Mouse (Mus musculus): ENCODE data around the gene Fsip1.
"Not testable (repeated sequence)": the region's sequence is repeated elsewhere in the genome, so short reads cannot be mapped to it uniquely, and the experiment has no call there.

Fsip1 gene

DNA sequence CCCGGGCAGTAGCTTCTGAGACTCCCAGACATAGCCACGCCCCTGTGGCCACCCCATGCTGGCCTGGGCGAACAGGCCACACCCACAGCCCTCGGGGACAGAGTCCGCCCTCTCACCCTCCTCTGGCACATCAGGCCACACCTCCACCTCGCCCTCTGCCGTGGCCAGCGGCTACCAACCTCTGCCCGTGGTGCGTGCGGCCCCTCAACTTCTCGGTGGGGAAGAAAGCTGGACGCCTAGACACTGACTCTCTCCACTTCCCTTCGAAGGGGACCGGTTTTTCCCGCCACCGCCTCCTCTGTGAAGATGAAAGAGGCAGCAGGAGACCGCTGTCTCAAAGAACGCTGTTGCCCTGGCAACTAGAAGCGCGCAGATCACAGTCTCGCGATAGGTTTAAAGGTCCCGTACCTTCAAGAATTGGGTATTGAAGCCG is at the start of gene Fsip1:
Gene Fsip1, minus strand, starts transcription at position 346 of the 433 bp plus-strand sequence.
- peak; percentile 52 for DNase-seq (ENCODE audit: low spot score)

DNA sequence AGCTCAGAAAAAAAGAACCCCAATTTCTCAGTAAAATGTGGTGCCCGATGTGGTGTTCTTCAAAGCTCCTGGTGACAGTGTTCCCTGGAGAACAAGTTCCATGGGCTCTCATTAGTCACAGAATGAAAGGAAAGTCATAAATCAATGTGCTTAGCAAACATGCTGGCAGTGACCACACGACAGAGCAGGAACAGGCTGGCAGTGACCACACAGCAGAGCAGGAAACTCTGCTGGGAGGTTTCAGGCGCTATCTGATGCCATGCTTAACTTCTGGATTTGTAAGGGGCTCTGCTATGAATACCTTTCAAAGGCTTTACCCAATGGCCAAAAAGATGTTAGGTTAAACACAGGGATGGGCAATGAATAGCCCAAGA is 49.7 kb upstream of the Fsip1 start:
- DNase-seq (ENCODE audit: low spot score): no peak

DNA sequence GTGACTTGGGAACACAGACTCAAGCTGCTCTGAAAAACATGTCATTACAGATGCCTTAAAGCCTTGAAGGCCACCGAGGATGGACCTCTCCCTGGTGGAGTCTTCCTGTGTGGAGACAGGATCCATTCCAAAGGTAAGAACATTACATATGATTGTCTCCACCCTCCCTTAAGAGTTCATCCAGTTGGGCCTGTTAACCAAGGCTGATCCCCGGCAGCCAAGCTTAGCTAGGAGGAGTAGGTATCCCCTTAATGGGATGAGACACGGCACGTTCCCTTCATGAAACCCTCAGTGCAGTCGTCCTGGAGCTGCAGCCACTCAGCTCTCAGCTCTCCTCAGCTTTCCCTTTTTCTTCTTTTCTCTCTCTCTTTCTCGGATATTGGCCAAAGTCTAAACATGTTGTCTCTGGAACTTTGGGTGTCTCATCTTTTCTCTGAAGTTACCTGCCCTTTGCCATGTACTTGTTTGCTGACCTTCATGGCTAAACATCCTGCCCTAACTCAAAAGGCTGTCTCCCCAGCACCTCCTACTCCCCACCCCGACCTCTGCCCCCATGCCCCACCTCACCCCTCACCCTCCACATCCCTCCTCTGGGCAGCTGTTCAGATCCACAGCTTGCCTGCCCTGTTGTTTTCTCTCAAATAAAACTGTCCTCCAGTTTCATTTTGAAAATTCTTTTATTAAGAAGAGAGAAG is 49.2 kb upstream of the Fsip1 start:
- no peak for DNase-seq (ENCODE audit: low spot score)

DNA sequence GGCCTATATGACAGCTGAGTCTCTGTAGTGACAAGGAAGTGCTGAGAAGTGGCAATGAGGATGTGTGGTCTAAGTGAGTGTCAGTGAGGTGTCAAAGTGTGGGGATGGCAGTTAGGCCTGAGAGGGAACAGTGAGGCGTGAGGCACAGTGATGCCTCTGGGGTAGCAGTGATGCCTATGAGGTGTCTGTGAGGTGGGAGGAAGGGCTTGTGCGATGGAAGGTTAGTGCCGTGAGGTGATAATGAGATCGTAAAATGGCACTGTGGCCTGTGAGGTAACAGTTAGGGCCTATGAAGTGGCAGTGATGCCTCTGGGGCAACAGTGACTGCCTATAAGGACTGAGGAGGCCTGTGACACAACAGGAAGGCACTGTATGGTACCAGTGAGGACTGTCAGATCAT is 46.7 kb upstream of the Fsip1 start:
- no peak for DNase-seq (ENCODE audit: low spot score)

DNA sequence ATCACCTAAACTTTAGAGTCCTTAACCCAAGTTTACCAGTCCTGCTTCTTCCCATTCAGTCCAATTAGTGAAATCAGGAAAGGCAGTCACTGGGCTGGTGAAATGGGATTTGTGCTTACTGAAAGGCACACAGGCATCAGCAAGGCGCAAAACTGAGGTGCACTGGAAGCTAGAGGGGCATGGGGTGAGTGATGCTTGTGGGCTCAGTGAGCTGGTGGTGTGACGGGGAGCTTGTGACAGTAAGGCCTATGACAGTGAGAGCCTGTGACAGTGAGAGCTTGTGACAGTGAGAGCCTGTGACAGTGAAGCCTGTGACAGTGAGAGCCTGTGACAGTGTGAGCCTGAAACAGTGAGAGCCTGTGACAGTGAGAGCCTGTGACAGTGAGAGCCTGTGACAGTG is 44.9 kb upstream of the Fsip1 start:
- DNase-seq (ENCODE audit: low spot score): no peak

DNA sequence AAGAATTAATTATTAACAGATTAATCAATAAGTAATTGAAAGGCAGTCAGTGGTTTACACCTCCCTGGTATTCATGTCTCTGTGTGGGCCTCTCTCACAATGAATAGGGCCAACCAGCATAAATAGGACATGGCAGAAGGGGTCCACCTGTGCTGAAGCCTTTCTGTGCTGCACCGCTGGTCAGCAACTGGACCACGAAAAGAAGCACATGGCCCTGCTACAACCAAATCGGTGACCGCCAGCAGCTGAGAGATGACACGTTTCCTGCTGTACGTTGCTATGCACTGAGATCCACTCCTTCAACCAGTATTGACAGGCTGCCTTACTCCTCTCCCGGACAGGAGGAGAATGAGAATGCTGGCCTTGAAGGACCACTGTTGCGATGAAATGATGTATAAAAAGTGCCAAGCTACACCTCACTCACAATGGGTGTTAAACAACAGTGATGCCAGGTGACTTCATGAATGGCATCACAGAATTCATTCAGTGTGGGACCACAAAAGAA is 44.3 kb upstream of the Fsip1 start:
- DNase-seq (ENCODE audit: low spot score): no peak

DNA sequence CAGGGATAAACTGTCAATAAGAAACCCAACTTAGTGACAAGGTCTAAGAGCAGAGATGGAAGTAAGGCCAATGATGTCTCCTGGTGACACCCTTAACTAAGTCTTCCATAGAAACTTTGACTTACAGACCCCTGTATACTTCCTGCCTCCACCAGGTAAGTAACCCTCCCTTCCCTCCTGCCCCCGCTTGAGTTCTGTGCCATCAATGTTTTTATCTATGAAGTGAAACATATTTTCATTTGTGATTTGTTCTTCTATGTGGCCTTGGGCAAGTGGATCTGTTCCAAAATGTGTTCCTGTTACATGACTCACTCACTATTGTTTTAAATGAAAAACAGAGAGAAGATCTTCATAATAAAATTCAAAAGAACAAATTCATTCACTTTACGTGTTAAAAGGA is 43.2 kb upstream of the Fsip1 start:
- DNase-seq (ENCODE audit: low spot score): no peak

DNA sequence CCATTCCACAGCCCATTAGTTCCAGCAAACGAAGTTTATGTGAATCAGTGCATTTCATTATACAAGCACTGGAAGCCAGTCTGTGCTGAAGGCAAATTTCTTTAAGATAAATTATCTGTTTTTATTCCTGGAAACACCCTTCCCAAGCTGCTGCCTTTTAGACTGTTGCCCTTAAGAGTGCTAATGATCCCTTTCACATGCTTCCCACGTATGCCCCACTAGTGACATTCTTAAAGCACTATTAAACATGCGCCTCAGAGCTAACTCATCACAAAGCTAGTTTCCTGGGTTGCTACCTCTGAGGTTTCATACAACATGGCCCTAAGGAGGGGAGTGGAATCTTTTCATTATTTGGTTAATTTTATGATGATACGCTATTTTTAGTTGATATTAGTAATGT is 41.8 kb upstream of the Fsip1 start:
- no peak for DNase-seq (ENCODE audit: low spot score)

DNA sequence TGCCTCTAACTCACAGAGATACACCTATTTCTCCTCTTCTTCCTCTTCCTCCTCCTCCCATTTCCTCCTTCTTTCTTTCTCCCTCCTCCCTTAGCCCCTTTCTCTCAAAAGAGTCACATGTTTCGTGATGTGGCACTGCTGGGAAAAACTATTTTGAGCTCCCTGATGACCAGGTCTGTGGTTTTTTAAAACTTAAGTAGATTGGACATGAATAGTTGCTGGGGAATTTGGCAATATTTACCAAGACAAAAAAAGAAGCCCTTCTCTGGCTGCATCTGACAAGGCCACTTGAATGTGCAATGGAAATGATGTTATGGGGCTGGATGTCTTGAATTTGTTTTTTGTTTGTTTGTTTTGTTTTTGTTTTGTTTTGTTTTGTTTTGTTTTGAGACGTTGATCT is 41.2 kb upstream of the Fsip1 start:
- DNase-seq (ENCODE audit: low spot score): no peak

DNA sequence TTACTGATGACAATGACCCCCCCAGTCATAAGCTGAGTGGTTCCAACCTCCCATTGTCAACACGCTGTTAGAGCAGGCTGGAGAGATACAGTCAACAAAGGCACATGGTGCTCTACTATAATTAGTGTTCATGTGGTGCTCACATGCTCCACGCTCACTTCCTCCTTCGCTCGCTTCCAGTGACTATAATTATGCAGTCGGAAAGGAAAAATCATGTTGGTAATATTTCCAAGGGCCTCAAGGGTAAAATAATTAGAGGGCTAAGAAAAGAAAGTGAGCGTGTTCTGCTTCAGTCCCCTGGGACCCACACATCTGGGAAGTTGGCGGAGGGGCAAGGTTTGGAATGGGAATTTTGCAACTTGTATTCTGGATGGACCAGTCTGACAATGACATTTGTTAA is 38.7 kb upstream of the Fsip1 start:
- DNase-seq (ENCODE audit: low spot score): no peak

DNA sequence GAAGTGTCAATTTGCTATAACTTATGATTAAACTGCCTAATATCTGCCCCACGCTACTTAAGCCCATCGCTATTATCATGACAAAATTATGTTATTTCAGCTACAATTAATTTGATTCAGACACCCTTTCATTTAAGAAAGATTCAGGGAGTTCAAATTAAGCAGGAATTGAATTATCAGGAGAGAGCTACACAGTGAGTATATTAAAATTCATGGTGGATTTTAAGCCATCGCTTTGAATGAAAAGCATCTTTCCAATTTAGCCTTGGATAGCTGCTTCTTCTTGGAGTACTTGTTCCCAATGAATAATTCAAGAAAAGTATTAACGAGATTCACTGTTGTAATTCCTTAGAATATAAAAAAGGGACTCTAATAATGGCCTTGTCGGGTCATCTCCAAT is 36.8 kb upstream of the Fsip1 start:
- no peak for DNase-seq (ENCODE audit: low spot score)

DNA sequence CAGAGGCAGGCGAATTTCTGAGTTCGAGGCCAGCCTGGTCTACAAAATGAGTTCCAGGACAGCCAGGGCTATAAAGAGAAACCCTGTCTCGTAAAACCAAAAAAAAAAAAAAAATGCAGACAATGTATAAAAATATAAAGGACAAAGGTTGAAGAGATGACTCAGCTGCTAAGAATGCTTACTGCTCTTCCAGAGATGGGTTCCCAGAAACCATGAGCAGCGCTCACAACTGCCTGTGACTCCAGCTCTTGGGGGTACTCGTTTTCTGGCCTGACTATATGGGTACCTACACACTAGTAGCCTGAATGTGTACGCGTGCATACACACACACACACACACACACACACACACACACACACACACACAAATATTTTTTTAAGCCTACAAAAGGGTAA is 32.3 kb upstream of the Fsip1 start:
- DNase-seq (ENCODE audit: low spot score): not testable (repeated sequence)

DNA sequence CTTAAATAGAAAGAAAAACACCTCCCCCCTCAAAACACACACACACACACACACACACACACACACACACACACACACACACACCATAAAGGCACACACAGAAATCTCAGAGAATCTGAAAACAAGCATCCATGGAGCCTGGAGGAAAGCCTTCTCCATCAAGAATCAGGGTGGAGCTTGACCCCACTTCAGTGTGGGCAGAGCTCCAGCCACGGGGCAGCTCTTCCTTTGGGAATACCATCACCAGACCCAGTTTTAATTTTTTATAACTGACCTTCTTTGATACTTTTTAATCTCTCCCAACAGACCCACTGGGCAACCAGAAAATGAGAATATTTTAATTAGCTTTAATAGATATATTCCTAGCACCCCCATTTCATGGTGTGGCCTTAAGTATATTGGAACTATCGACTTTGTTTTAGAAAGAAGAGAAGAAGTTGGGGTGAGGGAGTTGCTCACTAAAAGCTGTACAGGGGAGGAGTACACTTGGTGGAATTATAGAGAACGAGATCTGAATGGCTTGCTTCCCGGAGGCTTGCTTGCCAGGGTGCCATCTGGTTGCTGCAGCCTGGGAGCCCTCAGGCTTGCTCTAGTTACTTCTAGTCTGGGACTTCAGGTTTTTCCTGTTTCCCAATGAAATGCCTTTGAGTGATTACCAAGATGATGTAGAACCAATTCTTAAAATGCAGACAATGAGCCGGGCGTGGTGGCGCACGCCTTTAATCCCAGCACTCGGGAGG is 31.7 kb upstream of the Fsip1 start:
- DNase-seq (ENCODE audit: low spot score): no peak

DNA sequence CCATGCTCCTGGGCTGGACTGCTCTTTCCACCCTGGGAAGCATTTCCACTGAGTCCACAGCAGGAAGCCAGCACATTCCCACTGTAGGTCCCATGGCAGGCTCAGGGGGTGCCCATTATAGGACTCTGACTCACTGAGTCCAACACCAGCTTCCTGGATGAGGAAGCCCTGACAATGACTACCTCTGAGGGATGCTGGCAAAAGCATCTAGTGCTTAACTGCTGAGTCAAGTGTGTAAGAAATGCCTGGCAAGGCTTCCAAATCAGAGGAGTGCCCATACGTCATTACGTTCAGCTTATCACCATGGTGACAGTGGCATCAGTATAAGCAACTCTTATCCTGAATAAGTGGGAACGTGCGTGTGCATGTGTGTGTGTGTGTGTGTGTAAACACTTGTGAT is 30.9 kb upstream of the Fsip1 start:
- no peak for DNase-seq (ENCODE audit: low spot score)

DNA sequence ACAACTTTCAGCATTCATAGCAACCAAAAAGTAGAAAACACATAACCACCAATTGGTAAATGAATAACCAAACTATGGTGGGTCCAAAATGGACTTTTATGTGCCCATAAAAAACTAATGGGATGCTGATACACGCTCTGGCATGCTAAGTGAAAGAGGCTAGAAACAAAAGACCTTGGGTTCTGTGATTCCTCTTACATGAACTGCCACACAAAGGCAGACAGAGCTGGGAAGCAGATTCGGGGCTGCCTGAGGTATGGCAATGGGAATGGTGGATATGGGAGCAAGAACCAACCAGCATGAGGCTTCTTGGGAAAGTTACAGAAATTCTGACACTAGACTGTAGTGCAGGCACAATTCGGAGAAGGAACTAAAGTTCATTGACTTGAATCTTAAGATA is 25.7 kb upstream of the Fsip1 start:
- DNase-seq (ENCODE audit: low spot score): no peak

DNA sequence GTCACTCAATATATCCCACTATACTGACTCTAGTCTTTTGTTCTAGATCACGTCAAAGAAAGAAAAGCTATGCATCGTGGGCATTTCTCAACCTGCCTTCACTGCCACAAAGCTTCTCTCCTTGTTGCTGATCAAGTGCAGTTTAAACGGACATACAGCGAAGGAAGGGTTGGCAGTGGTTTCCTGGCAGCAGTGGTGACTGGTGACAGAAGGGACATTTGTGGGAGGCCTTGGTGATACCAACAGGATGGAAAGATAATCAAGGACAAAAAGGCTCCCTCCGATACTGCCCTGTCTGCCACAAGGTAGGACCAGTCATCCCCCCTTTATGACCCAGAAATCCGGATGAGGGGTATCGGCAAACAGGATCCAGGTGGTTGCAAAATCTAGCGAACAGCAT is 21.5 kb upstream of the Fsip1 start:
- DNase-seq (ENCODE audit: low spot score): no peak

DNA sequence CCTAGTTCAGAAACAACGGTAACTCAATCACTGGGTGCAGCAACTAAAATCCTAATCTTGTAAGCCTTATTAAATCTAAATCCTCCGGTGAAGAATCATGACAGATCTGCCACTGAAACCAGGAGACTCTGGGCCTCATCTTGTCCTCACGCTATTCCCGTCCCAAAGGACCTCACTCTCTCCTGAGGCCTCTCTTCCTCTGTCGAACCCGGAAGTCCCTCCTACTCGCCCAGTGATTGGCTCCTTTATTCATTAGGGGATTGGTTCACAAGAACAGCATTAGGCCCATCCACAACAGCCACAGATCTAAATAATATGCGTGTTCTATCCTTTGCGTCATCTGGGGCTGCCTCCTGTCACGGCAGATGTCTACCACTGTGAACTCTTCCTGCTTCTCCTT is 14.8 kb upstream of the Fsip1 start:
- no peak for DNase-seq (ENCODE audit: low spot score)

DNA sequence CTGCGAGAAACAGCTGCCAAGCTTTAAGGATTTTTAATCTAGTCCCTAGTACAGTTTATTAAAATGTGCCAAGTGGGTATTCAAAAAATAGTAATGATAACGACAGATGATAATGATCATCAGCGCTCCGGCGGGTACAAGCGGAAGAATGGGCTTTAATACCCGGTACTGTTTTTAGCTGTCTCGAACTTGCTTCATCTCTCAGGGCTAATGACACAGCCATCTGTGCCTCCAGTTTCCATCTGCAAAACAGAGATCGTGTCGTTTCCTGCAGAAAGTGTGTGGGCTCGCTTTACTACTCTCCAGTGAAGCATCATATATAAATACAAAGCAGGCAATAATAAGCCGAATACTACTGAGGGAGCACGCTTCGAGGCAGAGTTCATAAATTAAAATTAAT is 13.4 kb upstream of the Fsip1 start:
- no peak for DNase-seq (ENCODE audit: low spot score)

DNA sequence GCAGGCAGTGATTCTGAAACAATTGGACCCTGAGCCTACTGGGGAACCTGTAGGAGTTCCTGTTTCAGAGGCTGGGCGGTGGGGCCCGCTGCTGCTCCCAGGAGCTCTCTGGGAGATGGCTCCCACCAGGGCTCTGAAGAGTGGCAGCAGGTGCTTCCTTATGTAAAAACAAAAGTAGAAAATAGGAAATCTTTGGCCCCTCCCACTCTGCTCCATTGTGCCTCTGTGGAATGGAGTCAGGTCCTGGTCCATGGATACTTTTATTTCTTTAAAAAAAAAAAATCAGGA is 7.1 kb upstream of the Fsip1 start:
- no peak for DNase-seq (ENCODE audit: low spot score)

DNA sequence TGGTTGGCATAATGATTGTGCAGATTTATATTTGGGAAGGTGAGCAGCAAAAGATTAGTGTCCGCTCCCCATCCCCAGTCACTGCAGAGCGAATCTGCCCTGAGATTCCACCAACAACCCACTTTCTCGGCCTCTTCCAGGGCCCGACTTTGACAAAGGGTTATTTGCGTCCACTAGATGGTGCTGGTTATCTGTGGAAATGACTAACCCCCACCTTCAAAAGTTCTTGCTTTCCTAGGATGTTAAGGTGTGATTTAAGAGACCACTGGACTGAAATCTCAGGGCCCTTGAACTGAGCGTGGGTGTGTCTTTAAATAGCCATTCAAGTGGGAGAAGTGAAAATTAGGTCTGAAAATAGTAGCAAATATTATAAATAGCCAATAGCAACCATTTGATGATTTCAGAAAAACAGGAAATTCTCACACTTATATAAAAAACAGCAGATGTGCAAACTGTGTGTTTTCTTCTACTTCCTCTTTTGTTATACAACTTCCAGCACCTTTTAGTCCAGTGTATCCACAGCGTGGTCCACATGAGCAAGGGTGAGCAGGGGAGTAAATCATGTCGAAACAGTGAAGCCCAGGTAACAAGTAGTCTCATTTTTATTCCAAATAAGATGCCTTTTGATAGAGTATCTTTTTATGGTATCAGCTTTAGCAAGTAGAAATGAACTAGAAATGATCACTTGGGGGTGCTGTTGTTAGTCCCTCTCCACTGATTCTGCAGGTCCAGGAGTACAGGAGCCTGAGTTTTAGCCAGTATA is 6.6 kb upstream of the Fsip1 start:
- peak; percentile 8 for DNase-seq (ENCODE audit: low spot score)

DNA sequence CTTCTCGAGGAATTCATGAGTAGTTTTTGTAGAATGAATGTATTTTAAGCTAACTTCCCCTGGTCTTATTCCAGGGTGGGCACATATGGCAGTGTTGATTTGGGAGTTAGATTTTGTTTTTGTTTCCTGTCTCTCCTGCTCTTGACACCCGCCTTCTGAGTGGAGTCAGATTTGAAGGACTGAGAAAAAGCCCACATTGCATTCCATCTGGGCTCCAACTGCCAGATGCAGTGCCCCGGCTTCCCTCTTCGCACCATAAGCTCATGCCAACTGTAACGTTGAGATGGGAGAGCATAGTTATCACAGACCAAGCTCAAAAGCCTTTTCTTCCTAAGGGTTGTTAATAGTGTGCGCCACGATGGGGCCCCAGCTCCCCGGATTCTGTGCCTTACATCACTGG is 5.9 kb upstream of the Fsip1 start:
- DNase-seq (ENCODE audit: low spot score): no peak

DNA sequence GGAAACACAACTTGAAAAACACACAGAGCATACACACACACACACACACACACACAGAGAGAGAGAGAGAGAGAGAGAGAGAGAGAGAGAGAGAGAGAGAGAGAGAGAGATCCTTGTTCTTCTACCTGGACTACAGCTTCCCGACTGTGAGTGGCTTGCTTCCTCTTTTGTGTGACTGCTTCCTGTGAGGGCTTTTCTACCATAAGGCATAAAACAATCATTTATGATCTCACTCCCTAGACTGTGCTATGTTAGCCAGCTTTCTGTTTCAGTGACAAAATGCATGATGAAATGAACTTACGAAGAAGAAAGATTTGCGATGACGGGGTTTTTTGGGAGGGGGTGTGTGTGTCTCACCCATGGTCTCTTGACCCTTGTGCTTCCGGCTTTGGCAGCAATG is 3.0 kb upstream of the Fsip1 start:
- DNase-seq (ENCODE audit: low spot score): no peak

DNA sequence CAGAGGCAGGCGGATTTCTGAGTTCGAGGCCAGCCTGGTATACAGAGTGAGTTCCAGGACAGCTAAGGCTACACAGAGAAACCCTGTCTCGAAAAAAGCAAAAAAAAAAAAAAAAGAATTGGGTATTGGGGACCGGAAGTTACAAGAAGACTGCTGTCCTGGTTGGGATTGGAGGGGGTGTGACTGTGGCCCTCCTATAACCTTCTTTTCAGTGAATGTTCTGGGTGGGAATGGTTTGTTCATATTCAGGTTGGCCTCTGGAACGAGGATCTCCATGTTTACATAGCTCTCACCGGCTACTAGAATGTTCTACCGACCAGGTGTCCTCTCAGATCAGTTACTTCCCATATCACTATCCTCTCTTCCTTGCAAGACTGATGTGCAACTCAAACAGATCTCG is 328 bp upstream of the Fsip1 start:
- no peak for DNase-seq (ENCODE audit: low spot score)

Measured in c-Kit-positive CD71-positive TER-119-positive erythroid progenitor cells, embryonic 14.5 days (primary cell).